Mouse (Mus musculus): ENCODE measurements around the gene Efcab5.
"Not testable (repeated sequence)": the region's sequence is repeated elsewhere in the genome, so short reads cannot be mapped to it uniquely, and the experiment has no call there.

Gene Efcab5

DNA sequence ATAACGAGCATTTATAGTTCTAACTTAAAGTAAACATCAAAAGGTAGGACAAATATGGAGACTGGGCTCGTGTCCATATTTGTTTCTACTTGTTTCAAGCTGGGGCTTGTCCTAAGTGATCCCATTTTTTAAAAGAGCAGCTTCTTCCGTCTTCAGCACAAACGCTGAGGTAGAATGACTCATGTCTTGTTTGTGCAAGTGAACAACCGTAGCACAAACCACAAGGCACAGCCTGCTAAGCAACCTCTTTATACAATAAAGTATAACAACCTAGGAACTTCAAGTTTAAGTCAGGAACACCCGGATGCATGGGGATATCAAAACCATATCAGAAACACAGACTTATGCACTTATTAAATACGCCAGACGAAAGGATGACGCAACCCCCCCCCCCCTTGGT, 28.4 kb downstream of the Efcab5 start:
- Histone ChIP-seq H3K36me3 (ENCODE audit: insufficient read depth, low read length) (no peaks in the 10 kb centered on the region), H3K4me3 (replicated peaks; ENCODE audit: low read length) (no peak overlapping the region), H3K27me3 (ENCODE audit: insufficient read depth, low read length) (no peaks in the 10 kb centered on the region), H3K9me3 (ENCODE audit: low read length) (no peaks in the 10 kb centered on the region), H3K4me1 (replicated peaks; ENCODE audit: low read depth, low read length) (0 out of 2 replicates have a peak, but pooled peaks cover 8% of the 10 kb centered on the region)
- TF ChIP-seq NANOG (IDR thresholded peaks at IDR 0.05; ENCODE audit: borderline replicate concordance, low read length) (no peak), CTCF (conservative IDR thresholded peaks at IDR 0.05; ENCODE audit: low read length) (no peak), POU5F1 (IDR thresholded peaks at IDR 0.05; ENCODE audit: borderline replicate concordance, low read length) (no peak)

DNA sequence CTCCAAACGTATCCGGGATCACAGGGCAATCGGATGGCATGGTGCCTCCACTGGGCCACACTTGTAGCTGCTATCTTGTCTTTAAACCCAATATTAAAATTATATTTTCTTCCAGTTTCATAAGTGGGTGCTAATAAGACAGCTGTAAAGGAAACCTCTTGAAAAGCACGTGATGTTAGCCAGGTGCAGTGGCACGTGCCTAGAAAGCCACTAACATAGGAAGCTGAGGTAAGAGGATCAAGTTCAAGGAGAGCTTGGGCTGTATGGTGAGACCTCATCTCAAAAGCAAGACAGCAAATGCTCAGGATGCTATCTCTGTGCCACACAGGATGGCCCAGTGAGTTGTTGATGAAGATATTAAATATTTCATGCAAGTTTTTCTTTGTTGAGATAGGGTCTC, 34.6 kb downstream of the Efcab5 start:
- Histone ChIP-seq H3K27me3 (ENCODE audit: insufficient read depth, low read length) (no peaks in the 10 kb centered on the region), H3K4me1 (replicated peaks; ENCODE audit: low read depth, low read length) (peaks cover 9% of the 10 kb centered on the region), H3K9me3 (ENCODE audit: low read length) (no peaks in the 10 kb centered on the region), H3K36me3 (ENCODE audit: insufficient read depth, low read length) (no peaks in the 10 kb centered on the region), H3K4me3 (replicated peaks; ENCODE audit: low read length) (no peak overlapping the region)
- no peak for TF ChIP-seq NANOG (IDR thresholded peaks at IDR 0.05; ENCODE audit: borderline replicate concordance, low read length)
- no peak for TF ChIP-seq CTCF (conservative IDR thresholded peaks at IDR 0.05; ENCODE audit: low read length)
- TF ChIP-seq POU5F1 (IDR thresholded peaks at IDR 0.05; ENCODE audit: borderline replicate concordance, low read length) = no peak

DNA sequence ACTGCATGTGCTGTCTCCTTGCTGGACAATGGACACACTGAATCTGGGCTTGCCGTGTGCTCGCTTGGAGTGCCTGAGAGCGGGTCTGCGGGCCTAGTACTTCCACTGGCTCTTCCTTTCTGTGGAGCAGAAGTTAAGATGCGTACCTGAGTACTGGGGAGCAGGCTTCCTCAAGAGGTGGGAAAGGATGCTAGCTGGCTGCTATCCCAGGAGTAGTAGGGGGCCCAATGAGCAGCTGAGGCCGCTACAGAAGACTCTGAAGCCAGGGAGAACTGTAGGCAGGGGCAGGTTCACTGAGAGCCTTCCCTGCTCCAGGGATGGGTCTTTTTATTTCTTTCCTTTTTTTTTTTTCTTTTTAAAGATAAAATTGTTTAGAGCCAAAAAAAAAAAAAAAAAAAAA, 38.0 kb downstream of the Efcab5 start:
- no peaks in the 10 kb centered on the region for H3K27me3 ChIP-seq (ENCODE audit: insufficient read depth, low read length)
- H3K4me3 ChIP-seq (replicated peaks; ENCODE audit: low read length) = peak overlapping the region; percentile 32; the same call in 1 of the 2 replicates
- peaks cover 9% of the 10 kb centered on the region for H3K4me1 ChIP-seq (replicated peaks; ENCODE audit: low read depth, low read length)
- TF ChIP-seq NANOG (IDR thresholded peaks at IDR 0.05; ENCODE audit: borderline replicate concordance, low read length) (no peak), CTCF (conservative IDR thresholded peaks at IDR 0.05; ENCODE audit: low read length) (no peak), POU5F1 (IDR thresholded peaks at IDR 0.05; ENCODE audit: borderline replicate concordance, low read length) (no peak)
- H3K36me3 ChIP-seq (ENCODE audit: insufficient read depth, low read length) = no peaks in the 10 kb centered on the region
- no peaks in the 10 kb centered on the region for H3K9me3 ChIP-seq (ENCODE audit: low read length)

DNA sequence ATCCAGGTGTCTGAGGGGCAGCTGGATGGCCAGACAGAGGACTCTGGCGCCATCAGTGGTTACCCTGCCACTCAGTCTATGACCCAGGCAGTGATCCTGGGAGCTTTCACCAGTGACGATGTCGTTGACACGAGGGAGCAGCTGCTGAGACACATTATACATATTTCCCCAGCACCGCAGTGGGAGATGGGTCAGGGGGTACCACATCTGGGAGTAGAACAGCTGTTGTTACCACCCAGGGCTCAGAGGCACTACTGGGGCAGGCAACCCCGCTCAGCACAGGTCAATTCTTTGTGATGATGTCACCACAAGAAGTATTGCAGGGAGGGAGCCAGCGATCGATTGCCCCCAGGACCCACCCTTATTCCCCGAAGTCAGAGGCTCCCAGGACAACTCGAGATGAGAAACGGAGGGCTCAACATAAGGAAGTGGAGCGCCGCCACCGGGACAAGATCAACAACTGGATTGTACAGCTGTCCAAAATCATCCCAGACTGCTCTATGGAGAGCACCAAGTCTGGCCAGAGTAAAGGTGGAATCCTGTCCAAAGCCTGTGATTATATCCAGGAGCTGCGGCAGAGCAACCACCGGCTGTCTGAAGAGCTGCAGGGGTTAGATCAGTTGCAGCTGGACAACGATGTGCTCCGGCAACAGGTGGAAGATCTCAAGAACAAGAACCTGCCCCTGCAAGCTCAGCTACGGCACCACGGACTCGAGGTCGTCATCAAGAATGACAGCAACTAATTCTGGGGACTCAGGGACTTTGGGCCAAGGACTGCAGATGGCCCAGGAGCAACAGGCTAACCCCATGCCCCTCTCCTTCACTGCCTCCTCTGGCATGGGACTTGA, 38.8 kb downstream of the Efcab5 start:
- not testable (repeated sequence) for H3K9me3 ChIP-seq (ENCODE audit: low read length); H3K36me3 ChIP-seq (ENCODE audit: insufficient read depth, low read length); H3K4me1 ChIP-seq (replicated peaks; ENCODE audit: low read depth, low read length); H3K27me3 ChIP-seq (ENCODE audit: insufficient read depth, low read length)
- peak overlapping the region; percentile 32; the same call in 1 of the 2 replicates for H3K4me3 ChIP-seq (replicated peaks; ENCODE audit: low read length)

DNA sequence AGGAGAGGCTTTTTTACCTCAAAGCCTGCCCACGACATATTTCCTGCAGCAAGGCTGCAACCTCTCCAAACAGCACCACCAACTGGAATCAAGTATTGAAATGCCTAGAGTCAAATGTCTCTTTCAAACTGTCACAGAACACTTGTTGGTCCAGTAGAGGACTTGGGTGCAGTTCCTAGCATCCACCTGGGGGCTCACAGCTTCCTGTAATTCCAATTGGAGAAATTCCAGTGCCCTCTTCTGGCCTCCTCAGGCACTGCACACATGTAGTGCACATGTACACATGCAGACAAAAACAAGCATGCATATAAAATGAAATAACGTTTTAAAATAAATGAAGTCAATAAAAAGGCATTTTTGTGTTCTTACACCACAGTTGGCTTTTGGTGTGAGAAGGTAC, 40.0 kb downstream of the Efcab5 start:
- no peaks in the 10 kb centered on the region for H3K36me3 ChIP-seq (ENCODE audit: insufficient read depth, low read length)
- peaks cover 9% of the 10 kb centered on the region for H3K4me1 ChIP-seq (replicated peaks; ENCODE audit: low read depth, low read length)
- H3K27me3 ChIP-seq (ENCODE audit: insufficient read depth, low read length) = no peaks in the 10 kb centered on the region
- TF ChIP-seq POU5F1 (IDR thresholded peaks at IDR 0.05; ENCODE audit: borderline replicate concordance, low read length) (no peak), NANOG (IDR thresholded peaks at IDR 0.05; ENCODE audit: borderline replicate concordance, low read length) (no peak), CTCF (conservative IDR thresholded peaks at IDR 0.05; ENCODE audit: low read length) (peak; percentile 61)
- no peak overlapping the region for H3K4me3 ChIP-seq (replicated peaks; ENCODE audit: low read length)
- H3K9me3 ChIP-seq (ENCODE audit: low read length) = no peaks in the 10 kb centered on the region

DNA sequence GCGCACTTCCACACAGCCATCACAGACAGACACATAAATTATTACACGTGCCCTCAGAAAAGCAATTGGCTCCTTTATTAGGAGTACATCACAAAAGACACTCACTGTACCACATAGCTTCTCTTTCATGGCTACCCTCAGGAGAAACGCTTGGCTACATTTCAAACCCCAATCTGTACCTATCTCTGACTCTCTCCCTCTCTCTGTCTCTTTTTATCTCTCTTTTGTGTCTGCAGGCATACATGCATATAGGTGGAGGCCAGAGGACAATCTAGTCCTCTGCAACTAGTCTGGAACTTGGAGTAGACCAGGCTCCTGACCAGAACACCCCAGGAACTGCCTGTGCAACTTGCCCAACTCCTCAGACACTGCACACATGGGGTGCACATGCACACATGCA, 41.0 kb downstream of the Efcab5 start:
- Histone ChIP-seq H3K4me3 (replicated peaks; ENCODE audit: low read length) (no peak overlapping the region), H3K27me3 (ENCODE audit: insufficient read depth, low read length) (no peaks in the 10 kb centered on the region), H3K4me1 (replicated peaks; ENCODE audit: low read depth, low read length) (peaks cover 9% of the 10 kb centered on the region), H3K9me3 (ENCODE audit: low read length) (no peaks in the 10 kb centered on the region), H3K36me3 (ENCODE audit: insufficient read depth, low read length) (no peaks in the 10 kb centered on the region)
- no peak for TF ChIP-seq NANOG (IDR thresholded peaks at IDR 0.05; ENCODE audit: borderline replicate concordance, low read length)
- TF ChIP-seq POU5F1 (IDR thresholded peaks at IDR 0.05; ENCODE audit: borderline replicate concordance, low read length) = no peak
- no peak for TF ChIP-seq CTCF (conservative IDR thresholded peaks at IDR 0.05; ENCODE audit: low read length)

DNA sequence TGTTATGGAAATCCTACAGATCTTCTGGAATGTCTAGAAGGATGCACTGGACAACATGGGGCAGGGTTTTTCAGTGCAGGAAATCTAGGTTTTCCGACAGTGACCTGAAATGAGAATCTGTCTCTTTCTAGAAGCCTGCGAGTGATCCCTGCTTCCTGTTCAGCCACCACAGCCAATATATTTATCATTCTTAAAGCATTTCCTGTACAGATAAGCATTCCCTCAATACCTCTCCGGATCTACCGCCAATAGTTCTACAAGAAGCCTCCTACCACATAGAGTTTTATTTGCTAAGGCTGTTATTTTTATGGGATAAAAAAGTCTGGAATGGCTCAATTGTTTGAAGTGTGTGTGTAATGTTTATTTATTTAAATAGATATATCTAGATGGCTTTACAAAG, 43.3 kb downstream of the Efcab5 start:
- H3K36me3 ChIP-seq (ENCODE audit: insufficient read depth, low read length) = no peaks in the 10 kb centered on the region
- no peaks in the 10 kb centered on the region for H3K27me3 ChIP-seq (ENCODE audit: insufficient read depth, low read length)
- H3K9me3 ChIP-seq (ENCODE audit: low read length) = no peaks in the 10 kb centered on the region
- H3K4me3 ChIP-seq (replicated peaks; ENCODE audit: low read length) = no peak overlapping the region
- H3K4me1 ChIP-seq (replicated peaks; ENCODE audit: low read depth, low read length) = peaks cover 5% of the 10 kb centered on the region
- TF ChIP-seq POU5F1 (IDR thresholded peaks at IDR 0.05; ENCODE audit: borderline replicate concordance, low read length) (no peak), CTCF (conservative IDR thresholded peaks at IDR 0.05; ENCODE audit: low read length) (no peak), NANOG (IDR thresholded peaks at IDR 0.05; ENCODE audit: borderline replicate concordance, low read length) (no peak)

DNA sequence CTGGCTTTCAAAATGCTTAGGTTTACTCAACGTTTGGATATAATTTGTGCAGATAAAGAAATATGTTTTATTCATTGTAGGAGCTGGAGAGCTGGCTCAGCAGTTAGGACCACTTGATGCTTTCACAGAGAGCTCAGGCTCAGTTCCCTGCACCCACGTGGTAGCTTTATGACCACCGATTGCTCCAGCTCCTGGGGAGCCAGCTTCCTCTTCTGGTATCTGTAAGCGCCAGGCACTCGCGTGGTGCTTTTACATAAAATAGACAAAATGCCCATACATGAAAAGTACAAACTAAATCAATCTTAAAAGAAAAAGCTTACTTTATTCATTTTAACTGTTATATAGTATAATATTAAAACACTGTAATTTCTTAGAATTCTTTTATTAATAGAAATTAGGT, 46.8 kb downstream of the Efcab5 start:
- no peaks in the 10 kb centered on the region for H3K9me3 ChIP-seq (ENCODE audit: low read length)
- peaks cover 3% of the 10 kb centered on the region; the same call in 1 of the 2 replicates for H3K27me3 ChIP-seq (ENCODE audit: insufficient read depth, low read length)
- H3K4me1 ChIP-seq (replicated peaks; ENCODE audit: low read depth, low read length) = no peaks in the 10 kb centered on the region
- no peak overlapping the region for H3K4me3 ChIP-seq (replicated peaks; ENCODE audit: low read length)
- no peaks in the 10 kb centered on the region for H3K36me3 ChIP-seq (ENCODE audit: insufficient read depth, low read length)
- no peak for TF ChIP-seq NANOG (IDR thresholded peaks at IDR 0.05; ENCODE audit: borderline replicate concordance, low read length)
- no peak for TF ChIP-seq POU5F1 (IDR thresholded peaks at IDR 0.05; ENCODE audit: borderline replicate concordance, low read length)
- no peak for TF ChIP-seq CTCF (conservative IDR thresholded peaks at IDR 0.05; ENCODE audit: low read length)

DNA sequence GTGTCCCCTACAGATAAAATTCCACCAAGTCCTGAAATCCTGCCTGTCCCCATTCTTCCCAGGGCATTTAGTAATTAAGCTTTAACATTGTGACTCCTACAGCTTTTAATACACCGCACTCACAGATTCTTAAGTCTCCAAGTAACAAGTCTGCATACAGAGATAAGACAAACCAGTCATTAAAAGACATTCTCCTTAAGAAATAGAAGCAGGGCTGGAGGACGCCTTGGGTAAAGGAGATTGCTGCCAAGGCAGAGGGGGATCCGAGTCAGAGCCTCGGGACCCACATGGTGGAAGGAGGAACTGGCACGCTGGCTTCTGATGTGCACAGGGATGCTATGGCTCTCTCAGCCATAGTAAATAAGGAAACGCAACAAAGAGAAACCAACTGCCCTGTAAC, 48.8 kb downstream of the Efcab5 start:
- no peaks in the 10 kb centered on the region for H3K9me3 ChIP-seq (ENCODE audit: low read length)
- TF ChIP-seq POU5F1 (IDR thresholded peaks at IDR 0.05; ENCODE audit: borderline replicate concordance, low read length) = no peak
- no peak for TF ChIP-seq CTCF (conservative IDR thresholded peaks at IDR 0.05; ENCODE audit: low read length)
- TF ChIP-seq NANOG (IDR thresholded peaks at IDR 0.05; ENCODE audit: borderline replicate concordance, low read length) = no peak
- H3K4me1 ChIP-seq (replicated peaks; ENCODE audit: low read depth, low read length) = no peaks in the 10 kb centered on the region
- H3K36me3 ChIP-seq (ENCODE audit: insufficient read depth, low read length) = no peaks in the 10 kb centered on the region
- H3K4me3 ChIP-seq (replicated peaks; ENCODE audit: low read length) = no peak overlapping the region
- peaks cover 3% of the 10 kb centered on the region; the same call in 1 of the 2 replicates for H3K27me3 ChIP-seq (ENCODE audit: insufficient read depth, low read length)
